Mouse (Mus musculus) lung, adult 2 months (tissue): ENCODE results near the gene Sh2b1. TPM values are rescaled to one million over a fixed set of nuclear protein-coding genes. Genes with fewer than 3 reads are reported as not detected.

Experiments
- DNase-seq: peaks from one replicate; pipeline ENCODE4 v3.0.0; 2022
- H3K4me1 ChIP-seq: fragments of 200-500 bp; 2 replicates; pipeline ENCODE4 v1.6.1; 2011; ENCODE audit warnings: low read length; ENCODE audit not compliant: control insufficient read depth, insufficient read depth
- H3K4me3 ChIP-seq: fragments of 200-500 bp; replicated peaks from 2 replicates; pipeline ENCODE3; 2011; ENCODE audit warnings: low read depth, mild to moderate bottlenecking, control low read depth, low read length; ENCODE audit errors: extremely low read depth
- CTCF ChIP-seq: fragments of 200-500 bp; IDR thresholded peaks from 2 replicates; pipeline ENCODE4 v1.5.1; 2011; ENCODE audit warnings: mild to moderate bottlenecking, low read length, control low read depth; ENCODE audit not compliant: insufficient read depth
- POLR2A ChIP-seq: fragments of 200-500 bp; IDR thresholded peaks from 2 replicates; pipeline ENCODE4 v1.6.1; 2011; ENCODE audit warnings: low read depth, mild to moderate bottlenecking, control low read depth, low read length, borderline replicate concordance; ENCODE audit errors: extremely low read depth
- WGBS: fragments of 180-500 bp; shearing (Covaris S2); methylation state at CpG from one replicate; pipeline ENCODE4 v1.1.7; 2018; 5-methylcytosine and 5-hydroxymethylcytosine counted together
- polyA plus RNA-seq: library from polyadenylated mRNA; depleted of rRNA; stranded (reverse); fragments of >200 nt; gene quantifications from 2 replicates; pipeline ENCODE4 v1.2.3, GENCODE M21; 2012

Sh2b1 gene
- polyA plus RNA-seq, 1 experiment = 62.4 TPM

DNA sequence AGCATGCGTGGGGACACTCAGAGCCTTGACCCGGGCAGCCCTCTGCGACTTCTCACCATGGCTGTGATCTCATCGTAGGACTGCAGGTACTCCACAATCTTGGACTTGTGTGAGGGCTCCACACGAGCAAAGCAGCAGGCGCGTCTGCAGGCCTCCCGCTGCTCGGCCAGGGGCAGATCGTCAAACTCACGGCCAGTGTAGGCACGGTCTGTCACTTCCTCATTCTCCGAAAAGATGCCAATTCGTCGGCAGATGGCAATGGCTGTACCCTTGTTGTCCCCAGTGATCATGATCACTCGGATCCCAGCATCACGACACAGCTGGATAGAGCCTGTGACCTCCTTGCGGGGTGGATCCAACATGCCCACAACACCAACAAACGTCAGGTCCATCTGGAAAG is 26.7 kb downstream of the Sh2b1 start:
- TF ChIP-seq POLR2A (no peak), CTCF (no peak)
- Histone ChIP-seq H3K4me1 (no peaks in the 10 kb centered on the region), H3K4me3 (no peak overlapping the region)
- 86% methylated on average over 19 of the region's 19 CpGs for WGBS
- no peak for DNase-seq

DNA sequence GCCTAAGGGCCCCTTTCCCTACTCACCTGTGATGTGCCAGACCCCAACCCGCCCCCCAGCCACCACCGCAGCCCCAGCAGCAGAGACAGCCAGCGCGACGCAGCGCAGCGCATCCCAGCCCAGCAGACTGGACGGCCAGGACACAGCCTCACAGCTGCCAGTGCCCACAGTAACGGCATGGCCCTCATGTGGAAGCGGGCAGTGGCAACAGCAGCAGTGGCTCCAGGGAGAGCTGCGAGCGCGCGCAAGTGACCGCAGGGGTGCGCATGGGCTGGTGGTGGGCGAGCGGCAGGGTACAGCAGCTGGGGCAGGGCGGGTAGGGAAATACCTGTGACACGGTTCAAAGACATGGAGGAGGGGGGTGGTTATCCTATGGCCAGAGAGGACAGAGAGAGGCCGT is 29.0 kb downstream of the Sh2b1 start:
- no peak for DNase-seq
- Histone ChIP-seq H3K4me1 (no peaks in the 10 kb centered on the region), H3K4me3 (no peak overlapping the region)
- 93% methylated on average over 21 of the region's 21 CpGs for WGBS
- TF ChIP-seq POLR2A (no peak), CTCF (no peak)

DNA sequence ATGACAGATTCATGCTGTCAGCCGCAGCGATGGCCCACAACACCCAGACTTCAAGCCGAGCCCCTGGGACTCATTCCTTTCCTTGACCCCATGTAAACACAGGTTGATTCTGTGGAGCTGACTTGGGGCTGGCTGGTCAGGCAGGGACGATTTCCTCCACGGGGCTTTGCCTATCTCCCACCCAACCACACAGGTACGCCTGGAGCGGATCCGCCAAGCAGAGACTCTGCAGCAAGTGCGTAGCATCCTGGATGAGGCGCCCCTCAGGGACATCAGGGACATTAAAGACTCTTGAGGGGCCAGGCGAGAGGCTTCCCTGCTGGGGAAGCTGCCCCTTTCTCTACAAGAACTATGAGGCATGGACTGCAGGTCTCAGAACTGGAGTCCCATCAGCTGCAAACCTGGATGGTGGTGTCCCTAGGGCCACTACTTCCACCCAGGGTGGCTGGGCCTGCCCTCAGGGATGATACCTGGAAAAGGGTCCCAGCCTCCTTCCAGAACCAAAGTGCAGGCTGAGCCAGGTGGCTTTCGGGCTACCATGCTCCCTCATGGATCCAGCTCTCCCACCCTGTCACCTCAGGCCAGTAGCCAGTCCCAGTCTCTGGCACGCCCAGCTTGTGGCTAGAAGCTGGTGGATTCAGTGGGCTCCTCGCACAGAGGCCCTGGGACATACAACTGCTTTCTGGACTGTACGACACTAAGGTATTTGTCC is 30.0 kb downstream of the Sh2b1 start:
- DNase-seq = no peak
- no peak for TF ChIP-seq CTCF
- TF ChIP-seq POLR2A = no peak
- Histone ChIP-seq H3K4me3 (no peak overlapping the region), H3K4me1 (no peaks in the 10 kb centered on the region)
- 95% methylated on average over 15 of the region's 15 CpGs for WGBS

DNA sequence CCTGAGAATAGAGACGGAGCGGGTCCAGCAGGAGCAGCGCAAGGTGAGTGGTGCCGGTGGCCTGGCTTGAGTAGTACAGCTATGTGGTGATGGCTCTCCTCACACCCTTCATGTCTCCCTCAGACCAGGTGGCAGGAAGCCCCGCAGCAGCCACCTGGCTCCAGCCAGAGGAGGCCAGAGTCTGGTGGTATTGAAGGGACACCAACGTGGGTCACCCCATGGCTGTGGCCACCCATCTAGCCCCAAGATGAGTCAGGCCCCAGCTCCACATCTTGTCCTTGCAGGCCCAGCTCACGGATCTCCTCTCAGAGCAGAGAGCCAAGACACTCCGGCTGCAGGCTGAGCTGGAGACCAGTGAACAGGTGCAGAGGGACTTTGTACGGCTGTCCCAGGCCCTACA is 30.7 kb downstream of the Sh2b1 start:
- no peak for DNase-seq
- Histone ChIP-seq H3K4me3 (no peak overlapping the region), H3K4me1 (no peaks in the 10 kb centered on the region)
- WGBS = 94% methylated on average over 9 of the region's 9 CpGs
- TF ChIP-seq POLR2A (no peak), CTCF (no peak)

DNA sequence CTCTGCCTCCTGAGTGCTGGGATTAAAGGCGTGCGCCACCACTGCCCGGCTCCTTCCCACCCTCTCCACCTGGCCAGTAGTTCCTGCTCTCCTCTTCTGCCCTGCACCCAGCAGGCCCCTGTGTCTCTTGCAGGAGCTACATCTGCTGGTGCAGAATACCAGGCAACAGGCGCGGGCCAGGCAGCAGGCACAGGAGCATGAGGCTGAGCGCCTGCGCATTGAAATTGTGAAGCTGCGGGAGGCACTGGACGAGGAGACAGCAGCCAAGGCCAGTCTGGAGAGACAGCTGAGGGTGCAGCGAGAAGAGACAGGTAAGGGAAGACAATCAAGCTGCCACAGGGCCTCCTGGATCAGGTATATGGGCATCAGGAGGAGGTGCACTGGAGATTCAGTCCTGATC is 31.2 kb downstream of the Sh2b1 start:
- 94% methylated on average over 10 of the region's 10 CpGs for WGBS
- no peak for DNase-seq
- Histone ChIP-seq H3K4me1 (no peaks in the 10 kb centered on the region), H3K4me3 (no peak overlapping the region)
- TF ChIP-seq CTCF (no peak), POLR2A (no peak)

DNA sequence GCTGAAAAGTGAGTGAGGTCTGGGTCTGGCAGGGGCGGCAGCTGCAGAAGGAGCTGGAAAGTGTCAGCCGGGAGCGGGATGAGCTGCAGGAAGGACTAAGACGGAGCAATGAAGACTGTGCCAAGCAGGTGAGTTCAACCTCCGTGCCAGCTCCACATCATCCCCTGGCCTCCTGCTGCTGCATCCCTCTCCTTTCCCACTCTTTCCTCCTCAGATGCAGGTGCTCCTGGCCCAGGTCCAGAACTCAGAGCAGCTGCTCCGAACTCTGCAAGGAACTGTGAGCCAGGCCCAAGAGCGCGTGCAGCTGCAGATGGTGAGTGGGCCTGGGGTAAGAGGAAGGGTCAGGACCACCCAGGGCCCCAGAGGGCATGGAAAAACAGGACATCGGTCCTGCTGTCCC is 35.1 kb downstream of the Sh2b1 start:
- 81% methylated on average over 9 of the region's 9 CpGs for WGBS
- no peak overlapping the region for H3K4me3 ChIP-seq
- H3K4me1 ChIP-seq = 0 out of 2 replicates have a peak, but pooled peaks cover 3% of the 10 kb centered on the region
- no peak for TF ChIP-seq CTCF
- TF ChIP-seq POLR2A = no peak
- DNase-seq = no peak

DNA sequence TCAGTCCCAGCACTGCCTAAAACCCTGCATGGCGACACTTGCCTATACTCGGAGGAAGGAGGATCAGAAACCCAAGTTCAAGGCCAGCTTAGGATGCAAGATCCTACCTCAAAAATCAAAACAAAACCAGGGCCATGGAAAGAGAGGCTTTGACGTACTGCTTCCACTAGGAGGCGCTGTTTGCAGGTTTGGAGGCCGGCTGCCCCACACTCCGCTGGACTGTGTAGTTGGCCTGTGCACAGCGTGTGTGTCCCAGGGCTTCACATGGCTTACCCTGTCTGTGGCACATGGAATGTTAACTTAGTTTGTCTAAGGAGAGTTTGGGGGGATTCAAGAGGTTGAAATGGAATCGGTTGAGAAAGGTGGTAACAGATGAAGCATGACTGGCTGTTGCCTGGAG is 38.4 kb downstream of the Sh2b1 start:
- DNase-seq = peak; percentile 44
- TF ChIP-seq CTCF (peak; percentile 78), POLR2A (no peak)
- no peak overlapping the region for H3K4me3 ChIP-seq
- 21% methylated on average over 8 of the region's 8 CpGs for WGBS
- H3K4me1 ChIP-seq = 0 out of 2 replicates have a peak, but pooled peaks cover 3% of the 10 kb centered on the region

DNA sequence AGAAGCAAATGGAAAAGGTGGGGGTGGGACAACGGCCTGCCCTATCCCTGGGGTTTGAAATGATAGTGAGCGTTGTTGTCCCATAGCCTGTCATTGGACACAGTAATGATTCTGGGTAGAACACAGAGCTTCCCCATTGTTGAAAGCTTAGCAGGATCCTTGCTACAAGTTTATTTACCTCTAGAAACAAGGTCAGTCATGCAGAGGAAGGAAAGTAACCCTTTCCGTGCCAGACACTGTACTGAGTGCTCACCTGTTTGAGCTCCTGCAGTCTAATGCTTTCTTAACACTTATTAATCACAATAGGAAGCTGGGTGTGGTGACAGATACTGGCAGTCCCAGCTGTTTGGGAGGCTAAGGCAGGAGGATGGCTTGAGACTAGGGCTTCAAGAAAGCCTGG is 39.4 kb downstream of the Sh2b1 start:
- TF ChIP-seq CTCF = no peak
- no peak for TF ChIP-seq POLR2A
- WGBS = 77% methylated on average over 3 of the region's 3 CpGs
- H3K4me1 ChIP-seq = 0 out of 2 replicates have a peak, but pooled peaks cover 3% of the 10 kb centered on the region
- DNase-seq = no peak
- no peak overlapping the region for H3K4me3 ChIP-seq

DNA sequence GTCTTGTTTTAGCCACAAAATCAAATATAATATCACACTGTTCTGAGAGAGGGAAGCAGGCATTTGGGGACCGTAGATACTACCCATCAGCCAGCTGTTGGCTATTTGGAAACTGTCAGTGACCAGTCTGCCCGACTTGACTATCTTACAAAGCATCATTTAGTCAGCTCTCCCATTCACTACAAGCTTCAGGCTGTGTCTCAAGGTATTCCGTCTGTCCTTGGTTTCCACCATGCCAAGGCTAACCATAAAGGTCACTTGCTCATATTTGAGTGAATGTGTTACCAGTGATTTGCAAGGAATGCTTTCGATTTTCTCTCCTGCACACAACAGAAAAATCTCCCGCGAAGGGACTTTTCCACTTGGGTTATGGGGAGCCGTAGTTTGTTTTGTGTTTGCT is 40.5 kb downstream of the Sh2b1 start:
- WGBS = 90% methylated on average over 7 of the region's 7 CpGs
- no peak overlapping the region for H3K4me3 ChIP-seq
- H3K4me1 ChIP-seq = peaks cover 3% of the 10 kb centered on the region; the same call in 1 of the 2 replicates
- TF ChIP-seq CTCF (no peak), POLR2A (no peak)
- DNase-seq = no peak

DNA sequence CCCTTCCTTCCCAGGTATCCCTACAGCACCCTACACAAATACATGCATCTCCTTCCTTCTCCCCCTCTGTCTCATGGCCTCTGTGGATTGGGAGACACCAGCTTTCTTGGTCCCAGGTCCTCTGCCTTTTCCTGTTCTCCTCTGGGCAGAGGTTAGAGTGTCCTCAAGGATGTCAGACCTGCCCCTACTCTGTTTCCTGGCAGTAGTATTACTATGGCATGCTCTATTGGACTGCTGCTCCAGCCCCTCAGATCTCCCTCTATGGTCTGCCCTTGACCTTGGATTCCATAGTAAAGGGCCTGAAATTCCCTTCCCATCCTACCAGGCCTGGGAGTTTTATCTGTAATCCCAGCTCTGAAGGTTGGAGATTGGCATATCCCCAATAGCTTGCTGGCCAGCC is 45.1 kb downstream of the Sh2b1 start:
- peaks cover 9% of the 10 kb centered on the region for H3K4me1 ChIP-seq
- no peak for DNase-seq
- H3K4me3 ChIP-seq = no peak overlapping the region
- TF ChIP-seq POLR2A (no peak), CTCF (no peak)
